Mouse (Mus musculus) T-helper 2 cell (primary cell): ENCODE data around the gene Espn.

Experiments
- in situ Hi-C: fragments of 300-600 bp; cut with MboI, MseI; formaldehyde crosslinking; loops from one replicate; pipeline ENCODE4 v1.15.1; 2025; ENCODE audit warnings: high pct_unique_total_duplicates

Gene Espn

DNA sequence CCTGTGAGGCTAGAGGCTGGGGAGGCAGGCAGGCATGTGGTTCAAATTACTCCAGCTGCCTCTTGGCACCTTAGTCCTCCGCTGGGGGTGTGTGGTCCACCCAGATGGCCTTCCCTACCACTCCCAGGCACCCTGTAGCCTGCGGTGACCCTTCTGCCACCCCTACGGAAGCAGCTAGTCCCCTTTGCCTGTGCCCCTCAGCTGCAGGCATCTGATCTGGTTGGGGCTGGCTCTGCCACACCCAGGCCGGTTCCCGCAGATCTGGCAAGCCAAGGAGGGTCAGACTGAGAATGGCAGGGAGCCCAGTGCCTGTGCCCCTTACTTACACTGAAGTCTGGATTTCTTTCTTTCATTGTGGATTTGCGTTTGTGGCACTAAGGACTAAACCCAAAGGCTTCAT lies 78.5 kb downstream of the Espn start:
- in situ Hi-C loops, result loop anchor here (25.0 kb wide), 1 partner anchor 814 kb away; no protein-coding TSS in a partner anchor

DNA sequence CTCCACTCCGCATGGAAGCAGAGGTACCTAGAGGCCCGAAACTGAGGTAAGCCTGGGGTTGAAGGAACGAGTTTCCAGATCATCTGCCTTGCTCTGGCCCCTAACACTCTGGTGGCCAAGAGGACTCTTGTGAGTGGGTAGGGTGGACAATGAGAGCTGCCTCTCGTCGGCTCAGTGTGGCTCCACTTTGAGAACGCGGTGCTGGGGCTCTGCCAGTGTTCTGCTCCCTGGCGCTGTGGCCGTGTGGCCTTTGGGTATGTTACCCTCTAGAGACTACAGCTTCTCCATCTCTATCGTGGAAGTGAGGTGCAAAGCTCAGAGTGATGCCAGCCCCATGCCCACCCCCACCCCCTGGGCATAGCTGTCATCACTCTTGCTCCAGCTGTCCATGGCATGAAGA lies 79.5 kb downstream of the Espn start:
- in situ Hi-C loops, result loop anchor here (25.0 kb wide), 1 partner anchor 815 kb away; no protein-coding TSS in a partner anchor

DNA sequence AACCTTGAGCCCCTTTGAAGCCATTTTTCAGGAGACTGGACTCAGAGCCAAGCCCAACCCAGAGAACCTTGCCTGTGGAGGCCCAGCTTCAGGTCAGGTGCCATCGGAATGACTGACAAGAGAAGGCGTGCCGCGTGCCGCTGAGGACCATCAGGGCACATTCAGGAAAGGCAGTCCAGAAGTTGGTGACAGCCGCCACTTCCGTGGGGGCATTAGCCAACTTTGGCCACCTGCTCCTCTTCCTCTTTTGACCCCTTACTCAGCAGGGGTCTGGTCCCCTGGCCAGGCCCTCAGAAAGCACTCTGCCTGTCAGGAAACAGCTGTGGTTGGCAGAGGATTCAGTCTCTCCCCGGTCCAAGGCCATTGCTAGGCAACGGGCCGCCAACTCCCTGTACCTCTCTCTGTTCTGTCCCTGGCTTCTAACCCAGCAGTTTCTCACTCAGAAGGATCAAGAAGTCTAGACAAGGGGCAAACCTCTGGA lies 80.0 kb downstream of the Espn start, which contains the start of gene Plekhg5:
Plekhg5 (plus strand) TSS at position 378 of the 481 bp plus-strand sequence.
- in situ Hi-C loops, result loop anchor here (25.0 kb wide), 1 partner anchor 815 kb away; no protein-coding TSS in a partner anchor

DNA sequence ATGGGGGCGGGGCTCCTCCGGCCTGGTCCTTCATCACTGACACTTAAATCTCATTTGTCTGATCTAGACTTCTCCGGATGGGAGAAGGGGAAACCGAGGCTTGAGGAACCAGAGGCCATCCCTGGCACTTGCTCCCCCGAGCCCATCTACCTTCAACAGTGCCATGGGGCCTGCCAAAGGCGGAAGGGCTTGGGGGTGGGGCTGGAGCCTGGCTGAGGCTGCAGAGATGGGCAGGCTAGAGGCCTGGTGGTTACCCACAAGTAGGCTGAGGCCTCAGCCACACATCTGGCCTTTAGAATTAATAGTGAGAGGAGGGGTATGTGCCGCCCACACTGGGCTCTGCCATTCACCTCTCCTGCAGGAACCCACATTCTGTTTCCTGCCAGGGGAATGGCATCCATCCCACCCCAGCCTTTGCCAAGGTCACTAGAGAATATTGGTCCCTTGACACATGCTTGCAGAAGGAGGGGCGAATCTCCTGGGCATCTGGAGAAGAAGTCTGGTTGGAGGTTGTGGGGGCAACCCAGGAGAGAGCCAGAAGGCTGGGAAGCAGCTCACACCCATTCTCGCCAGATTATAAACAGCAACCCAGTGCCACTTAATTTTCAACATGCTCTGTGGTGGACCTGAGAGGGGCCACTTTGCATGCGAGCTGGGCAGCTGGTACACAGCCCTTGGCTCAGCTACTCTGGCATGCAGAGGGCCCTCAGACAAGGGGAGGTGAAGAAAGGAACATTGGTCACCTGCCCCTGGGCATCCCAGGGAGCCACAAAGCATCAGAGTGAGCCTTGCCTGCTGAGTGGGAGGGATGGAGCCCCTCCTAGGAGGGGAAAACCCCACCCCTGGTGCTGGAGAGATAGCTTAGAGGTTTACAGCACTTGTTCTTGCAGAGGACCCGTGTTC lies 81.4 kb downstream of the Espn start:
- in situ Hi-C loops, result loop anchor here (25.0 kb wide), 1 partner anchor 817 kb away; no protein-coding TSS in a partner anchor
